Comparison of ENCODE assay signal across 16 mouse cellular contexts in genomic region chr2:167483081-167483826, GRCm38 (mm10). TPM values are rescaled to one million over a fixed set of nuclear protein-coding genes. Genes with fewer than 3 reads are reported as not detected.
DNase-seq lines count a peak whose midpoint lies in the region; ATAC-seq and TF ChIP-seq lines count a peak whose summit lies in the region.
"Had no signal": no experiment of that assay in that cellular context is flagged by ENCODE, and none has a peak within 500 bp of the region (broad histone marks: within the 10 kb centered on the region; RNA-seq: fewer than 3 reads in every experiment).

No protein-coding gene starts in this region.

- TF ChIP-seq POLR2A in liver, adult 2 months (IDR thresholded peaks at IDR 0.05; ENCODE audit: extremely low read depth, insufficient read depth, low read length) = no peak

- peak; percentile 94 for DNase-seq in heart, adult 11 months
- DNase-seq in heart, postnatal 4 days = no peak
- peak; percentile 37 for DNase-seq in liver, adult 2 months (ENCODE audit: extremely low read depth, low read depth, low spot score)
- peak; percentile 62 to 64 for DNase-seq in cerebellum, postnatal 10 days
- DNase-seq in kidney, postnatal 14 days = peak; percentile 51
- DNase-seq in lung, adult 18-20 months = no peak
- DNase-seq: thymus, postnatal 14 days had no signal

- no peak overlapping the region for H3K4me3 ChIP-seq in liver, adult 2 months (ENCODE audit: insufficient read depth, low read depth, low read length)
- no peak overlapping the region for H3K4me3 ChIP-seq in liver, embryonic 12.5 days
- H3K4me3 ChIP-seq: heart, adult 2 months; limb, embryonic 13.5 days; neural tube, embryonic 13.5 days had no signal

- peaks cover 30% of the 10 kb centered on the region; the same call in 1 of the 2 replicates for H3K79me2 ChIP-seq in liver, adult 2 months (ENCODE audit: control insufficient read depth, insufficient read depth, low read length)

- no peak overlapping the region for H3K4me2 ChIP-seq in liver, embryonic 12.5 days
- H3K4me2 ChIP-seq: hindbrain, embryonic 14.5 days; limb, embryonic 13.5 days; neural tube, embryonic 13.5 days had no signal

- peaks cover 12% of the 10 kb centered on the region for H3K4me1 ChIP-seq in liver, adult 2 months (ENCODE audit: control insufficient read depth, insufficient read depth, low read length)
- peaks cover 23% of the 10 kb centered on the region for H3K4me1 ChIP-seq in liver, embryonic 12.5 days
- H3K4me1 ChIP-seq: limb, embryonic 13.5 days had no signal

- no peak overlapping the region for H3K9ac ChIP-seq in liver, adult 2 months (ENCODE audit: low read depth, low read length)
- H3K9ac ChIP-seq in liver, embryonic 12.5 days = no peak overlapping the region
- H3K9ac ChIP-seq: hindbrain, embryonic 14.5 days; limb, embryonic 13.5 days; neural tube, embryonic 13.5 days had no signal

- TF ChIP-seq CTCF in liver, adult 2 months (IDR thresholded peaks at IDR 0.05; ENCODE audit: low read depth, low read length) = no peak

- H3K27me3 ChIP-seq in liver, adult 2 months (ENCODE audit: control insufficient read depth, insufficient read depth, low read length) = no peaks in the 10 kb centered on the region
- H3K27me3 ChIP-seq in liver, embryonic 12.5 days (replicated peaks) = no peaks in the 10 kb centered on the region
- H3K27me3 ChIP-seq: limb, embryonic 13.5 days; neural tube, embryonic 13.5 days had no signal

- peak overlapping the region; percentile 5; the same call in 1 of the 2 replicates for H3K27ac ChIP-seq in liver, adult 2 months (replicated peaks; ENCODE audit: insufficient read depth, low read depth, low read length)
- H3K27ac ChIP-seq in liver, embryonic 12.5 days = no peak overlapping the region
- H3K27ac ChIP-seq: heart, adult 2 months; hindbrain, embryonic 14.5 days; limb, embryonic 13.5 days; neural tube, embryonic 13.5 days; stomach, postnatal 0 days had no signal

- H3K9me3 ChIP-seq in liver, embryonic 12.5 days (replicated peaks) = no peaks in the 10 kb centered on the region
- H3K9me3 ChIP-seq: limb, embryonic 13.5 days; neural tube, embryonic 13.5 days had no signal

- ATAC-seq in liver, embryonic 12.5 days = no peak
- ATAC-seq: forebrain, embryonic 14.5 days; lung, postnatal 0 days had no signal

- WGBS in liver, adult 2 months = 84% methylated on average over 27 of the region's 27 CpGs
- WGBS in liver, embryonic 12.5 days (ENCODE audit: insufficient replicate concordance) = 89% methylated on average over 27 of the region's 27 CpGs

- no peaks in the 10 kb centered on the region for H3K36me3 ChIP-seq in liver, adult 2 months (ENCODE audit: control insufficient read depth, insufficient read depth, low read length)
- H3K36me3 ChIP-seq in liver, embryonic 12.5 days = peaks cover 67% of the 10 kb centered on the region

RNA-seq across cellular contexts. Expression of gene Rnf114, which starts 9.2 kb away (rescaled TPM):
- 10 to 100 TPM; 39.3 to 39.4 TPM for total RNA-seq in heart, postnatal 4 days (2021)
- total RNA-seq in liver, adult 2 months (2014; rRNA removed) = 44.3 and 55.0 TPM in 2 replicates
- 71.0 and 71.9 TPM in 2 replicates for polyA plus RNA-seq in liver, adult 2 months (2012; rRNA removed)
- polyA plus RNA-seq in liver, embryonic 12.5 days (2016; fragmentation: Nextera tagmentation; extraction: Ambion mirVana) = 37.6 and 37.9 TPM in 2 replicates

RNA-seq across cellular contexts. Expression of gene Spata2, which starts 9.4 kb away (rescaled TPM):
- 10 to 100 TPM; 25.1 to 27.5 TPM for total RNA-seq in heart, postnatal 4 days (2021)
- 2.5 and 3.1 TPM in 2 replicates for total RNA-seq in liver, adult 2 months (2014; rRNA removed)
- polyA plus RNA-seq in liver, adult 2 months (2012; rRNA removed) = 9.6 and 10.7 TPM in 2 replicates
- 11.0 TPM in 2 replicates for polyA plus RNA-seq in liver, embryonic 12.5 days (2016; fragmentation: Nextera tagmentation; extraction: Ambion mirVana)

RNA-seq across cellular contexts. Expression of gene Snai1, which starts 54.7 kb away (rescaled TPM):
- total RNA-seq in heart, postnatal 4 days (2021) = 1 to 10 TPM; 4.3 to 5.0 TPM
- total RNA-seq in liver, adult 2 months (2014; rRNA removed) = 0.13 and 0.18 TPM in 2 replicates
- 2.2 and 2.7 TPM in 2 replicates for polyA plus RNA-seq in liver, adult 2 months (2012; rRNA removed)
- 4.9 and 5.0 TPM in 2 replicates for polyA plus RNA-seq in liver, embryonic 12.5 days (2016; fragmentation: Nextera tagmentation; extraction: Ambion mirVana)
- total RNA-seq: monocyte, adult 5-6 weeks had no signal

Comparison
In these comparisons a context has a peak if more than half of its experiments do, and no peak if none do; other contexts are left out.
1. DNase-seq: peak in heart, adult 11 months (single experiment), liver, adult 2 months (single experiment), cerebellum, postnatal 10 days (2 of 2) and kidney, postnatal 14 days (single experiment); none in heart, postnatal 4 days (single experiment) and lung, adult 18-20 months (0 of 2).